Mouse (Mus musculus) G1E-ER4 (cell line): ENCODE measurements around the gene Clic1. TPM values are rescaled to one million over a fixed set of nuclear protein-coding genes. Genes with fewer than 3 reads are reported as not detected.

Source experiments
- GATA1 ChIP-seq: IDR thresholded peaks from one replicate; pipeline ENCODE4 v1.8.0; 2012; ENCODE audit warnings: low read length, inconsistent platforms
- polyA plus RNA-seq: library from polyadenylated mRNA; stranded (reverse); fragments of >175 nt; gene quantifications from 2 replicates; pipeline ENCODE4 v1.2.3, GENCODE M21; 2012

Clic1 gene
- polyA plus RNA-seq, 1 experiment = 168 TPM

- no peak for TF ChIP-seq GATA1
These were observed 472 bp downstream of the Clic1 start for GRCm38 (mm10) chr17:35050126-35050750.

DNA sequence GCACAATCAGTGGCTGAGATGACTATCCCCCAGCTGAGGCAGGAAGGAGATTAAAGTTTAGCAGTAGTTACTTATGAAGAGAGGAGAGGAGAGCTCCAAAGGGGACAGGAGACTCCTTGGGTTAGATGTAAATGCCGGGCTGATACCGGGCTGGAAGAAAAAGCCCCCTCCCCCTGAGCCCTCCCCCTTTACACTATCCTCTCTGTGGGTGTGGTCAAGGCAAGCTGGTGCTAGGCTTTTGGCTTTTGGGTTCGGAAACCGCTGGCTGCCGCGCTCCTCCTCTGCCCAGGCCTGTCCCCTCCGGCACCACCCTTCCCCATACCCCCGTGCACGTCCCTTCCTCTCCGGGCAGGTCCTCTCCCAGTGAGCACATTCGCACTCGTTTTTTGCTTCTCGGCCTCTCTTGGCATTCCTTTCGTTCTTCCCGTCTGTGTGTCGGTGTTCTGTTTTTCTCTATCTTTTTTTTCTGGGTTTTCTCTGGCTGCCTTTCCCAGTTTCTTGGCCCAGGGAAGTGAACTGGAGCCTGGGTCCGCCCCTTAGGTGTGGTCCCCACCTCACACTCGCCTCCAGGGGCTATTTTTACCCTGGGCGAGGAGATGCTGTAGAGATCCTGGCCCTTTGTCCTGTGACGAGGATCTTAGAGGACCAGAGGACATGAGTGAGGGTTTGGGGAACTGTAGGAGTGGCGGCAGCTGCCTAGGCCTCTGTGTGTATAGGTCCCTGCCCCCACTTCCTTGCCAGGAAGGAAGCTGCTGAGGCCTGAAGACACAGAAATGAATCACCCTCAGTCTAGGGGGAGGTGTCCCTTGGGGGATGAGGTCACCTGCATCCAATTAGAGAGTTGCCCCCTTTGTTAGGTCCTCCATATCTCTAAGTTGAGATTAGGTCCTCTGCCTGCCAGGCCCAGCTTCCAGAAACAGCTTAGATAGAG is 1.7 kb downstream of the Clic1 start:
- TF ChIP-seq GATA1 = no peak

GRCm38 (mm10) chr17:35052271-35052798 is 2.6 kb downstream of the Clic1 start:
- no peak for TF ChIP-seq GATA1

DNA sequence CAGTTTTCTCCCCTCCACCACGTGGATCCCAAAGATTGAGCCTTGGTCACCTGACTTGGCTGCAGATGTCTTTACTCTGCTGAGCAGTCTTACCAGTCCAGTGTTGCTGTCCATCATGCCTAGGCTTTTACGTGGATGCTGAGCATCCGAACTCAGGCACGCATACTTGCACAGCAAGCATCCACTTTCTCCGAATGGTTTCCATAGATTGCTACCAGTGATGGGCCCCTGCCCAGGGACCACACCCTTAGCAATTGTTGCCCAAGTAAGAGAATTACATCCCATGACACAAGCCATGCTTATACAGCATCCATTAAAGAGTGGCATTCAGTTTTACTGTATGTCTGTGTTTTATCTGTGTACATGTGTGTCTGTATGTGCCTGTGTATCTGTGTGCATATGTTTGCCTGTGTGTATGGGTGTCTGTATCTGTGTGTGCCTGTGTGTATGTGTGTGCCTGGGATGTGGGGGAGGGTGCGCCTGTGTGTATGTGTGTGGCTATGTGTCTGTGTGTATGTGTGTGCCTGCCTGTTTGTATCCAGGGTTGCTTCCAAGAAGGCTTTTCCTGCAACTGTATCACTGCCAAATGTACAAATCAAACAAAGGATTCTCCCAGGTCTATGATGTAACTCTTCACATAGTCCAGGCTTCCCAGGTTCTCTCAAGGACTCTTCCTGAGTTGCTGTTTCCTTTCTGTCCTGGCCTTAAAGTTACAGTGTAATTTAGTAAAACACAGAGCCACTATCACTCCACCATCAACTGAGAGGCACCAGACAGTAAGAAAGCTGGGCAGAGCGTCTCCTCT is 6.1 kb downstream of the Clic1 start:
- TF ChIP-seq GATA1 = no peak

- TF ChIP-seq GATA1 = no peak
These were observed 7.3 kb downstream of the Clic1 start for GRCm38 (mm10) chr17:35057090-35057489.

GRCm38 (mm10) chr17:35058316-35058715 is 8.6 kb downstream of the Clic1 start:
- TF ChIP-seq GATA1 = no peak

DNA sequence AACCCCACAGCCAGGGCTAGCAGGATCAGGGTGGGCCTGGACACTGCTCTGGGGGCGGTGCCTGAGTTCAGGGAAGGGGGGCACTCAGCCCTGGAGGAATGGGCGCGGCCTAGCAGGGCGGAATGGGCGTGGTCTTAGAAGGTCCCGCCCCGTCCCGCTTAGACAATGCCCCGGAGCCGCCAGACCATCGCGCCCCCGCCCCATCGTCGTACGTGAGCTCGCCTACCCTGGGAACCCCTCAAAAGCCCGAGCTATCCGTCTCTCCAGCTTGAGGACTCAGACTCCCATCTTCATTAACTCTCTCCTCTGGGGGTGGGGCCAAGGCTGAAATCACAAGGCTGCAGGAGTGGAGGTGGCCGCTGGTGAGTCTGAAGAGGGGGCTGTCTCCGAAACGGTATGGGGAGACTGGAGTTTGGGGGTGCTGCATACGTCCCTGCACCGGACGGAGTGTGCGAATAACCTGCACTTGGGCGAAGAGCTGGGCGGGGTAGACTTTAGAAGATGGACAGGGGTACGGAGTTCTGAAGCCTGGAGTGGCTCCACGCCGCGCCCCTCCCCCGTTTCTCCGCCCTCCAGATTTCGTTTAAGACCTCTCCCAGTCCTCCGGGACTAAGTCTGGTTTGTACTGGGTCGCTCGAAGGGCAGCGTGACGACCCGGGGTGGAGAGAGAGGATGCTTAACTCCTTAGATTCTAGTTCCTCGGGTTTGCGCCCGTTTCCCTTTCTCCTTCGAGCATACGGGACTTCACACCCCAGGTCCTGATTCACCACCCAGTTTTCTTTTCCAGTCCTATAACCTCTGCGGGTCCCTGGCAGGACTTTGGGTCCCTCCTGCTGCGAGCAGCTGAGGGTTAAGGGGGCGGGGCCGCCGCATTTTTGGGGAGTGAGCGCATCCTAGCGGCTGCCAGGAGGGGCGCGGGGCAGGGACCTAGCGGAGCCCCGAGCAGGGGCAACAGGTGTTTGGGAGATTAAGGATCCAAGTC is 9.4 kb downstream of the Clic1 start, which contains the start of gene Ddah2:
Gene Ddah2, plus strand, starts transcription at position 125 of the 982 bp plus-strand sequence.
- TF ChIP-seq GATA1 = no peak

DNA sequence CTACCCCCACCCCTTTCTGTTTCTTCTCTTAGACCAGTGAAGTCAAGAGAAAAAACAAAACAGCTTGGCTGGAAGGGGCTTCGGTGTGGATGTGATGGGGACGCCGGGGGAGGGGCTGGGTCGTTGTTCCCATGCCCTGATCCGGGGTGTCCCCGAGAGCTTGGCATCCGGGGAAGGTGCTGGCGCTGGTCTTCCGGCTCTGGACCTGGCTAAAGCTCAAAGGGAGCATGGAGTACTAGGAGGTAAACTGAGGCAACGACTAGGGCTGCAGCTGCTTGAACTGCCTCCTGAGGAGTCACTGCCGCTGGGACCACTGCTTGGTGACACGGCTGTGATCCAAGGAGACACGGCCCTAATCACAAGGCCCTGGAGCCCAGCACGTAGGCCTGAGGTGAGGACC is 10.3 kb downstream of the Clic1 start:
- TF ChIP-seq GATA1 = no peak

DNA sequence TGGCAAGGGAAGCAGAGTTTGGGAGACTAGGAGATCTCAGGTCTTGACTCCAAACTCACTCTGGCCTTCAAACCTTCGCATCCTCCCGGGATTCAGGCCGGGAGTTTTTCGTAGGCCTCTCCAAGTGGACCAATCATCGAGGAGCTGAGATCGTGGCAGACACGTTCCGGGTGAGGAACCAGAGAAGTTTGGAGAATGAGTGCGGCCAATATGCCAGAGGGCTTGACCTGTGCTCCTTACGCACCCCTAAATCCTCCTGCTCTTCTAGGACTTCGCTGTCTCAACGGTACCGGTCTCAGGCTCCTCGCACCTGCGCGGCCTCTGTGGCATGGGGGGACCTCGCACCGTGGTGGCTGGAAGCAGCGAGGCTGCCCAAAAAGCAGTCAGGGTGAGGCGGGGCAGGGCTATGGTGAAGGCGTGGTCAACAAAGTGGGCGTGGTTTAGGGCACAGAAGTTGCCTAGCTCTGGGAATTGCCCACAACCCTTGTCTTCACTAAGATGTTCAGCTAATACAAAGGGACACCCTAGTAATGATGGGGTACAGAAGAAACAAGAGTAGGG is 11.1 kb downstream of the Clic1 start:
- no peak for TF ChIP-seq GATA1

- no peak for TF ChIP-seq GATA1
These were observed 11.5 kb downstream of the Clic1 start for GRCm38 (mm10) chr17:35061299-35061698.

DNA sequence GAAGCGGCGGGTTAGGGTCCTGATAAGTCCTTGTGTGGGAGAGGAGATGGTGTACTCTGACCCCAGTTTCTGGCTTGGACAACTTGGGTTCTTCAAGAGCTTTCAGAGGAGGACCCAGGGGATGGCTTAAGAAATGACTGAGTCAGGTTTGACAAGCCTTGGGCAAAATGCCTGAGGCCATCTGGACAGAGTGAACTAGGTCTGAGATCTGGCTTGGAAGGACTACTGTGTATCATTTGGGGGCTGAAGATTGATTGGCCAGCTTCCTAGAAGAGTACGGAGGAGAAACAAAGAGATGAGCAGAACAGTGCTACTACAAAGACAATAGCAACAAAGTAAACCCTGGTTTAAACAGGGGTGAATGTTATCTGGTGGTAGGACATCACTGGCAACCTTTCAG is 13.7 kb downstream of the Clic1 start:
- TF ChIP-seq GATA1 = no peak

- TF ChIP-seq GATA1 = no peak
These were observed 14.7 kb downstream of the Clic1 start for GRCm38 (mm10) chr17:35064378-35064877.

- TF ChIP-seq GATA1 = no peak
These were observed 15.5 kb downstream of the Clic1 start, which contains the start of gene Ly6g6c for GRCm38 (mm10) chr17:35064951-35065947. Gene Ly6g6c, plus strand, starts transcription at chr17:35065388.
